Mouse (Mus musculus) monocyte, adult 2 months (primary cell): ENCODE measurements around the gene Cdh13.
"Not testable (repeated sequence)": the region's sequence is repeated elsewhere in the genome, so short reads cannot be mapped to it uniquely, and the experiment has no call there.

ENCODE experiments used
- DNase-seq, 2 experiments: peaks; one replicate each; pipeline ENCODE4 v3.0.0; 2022; ENCODE audit warnings: low spot score in 2 of 2, low read depth in 1 of 2

Cdh13 gene

DNA sequence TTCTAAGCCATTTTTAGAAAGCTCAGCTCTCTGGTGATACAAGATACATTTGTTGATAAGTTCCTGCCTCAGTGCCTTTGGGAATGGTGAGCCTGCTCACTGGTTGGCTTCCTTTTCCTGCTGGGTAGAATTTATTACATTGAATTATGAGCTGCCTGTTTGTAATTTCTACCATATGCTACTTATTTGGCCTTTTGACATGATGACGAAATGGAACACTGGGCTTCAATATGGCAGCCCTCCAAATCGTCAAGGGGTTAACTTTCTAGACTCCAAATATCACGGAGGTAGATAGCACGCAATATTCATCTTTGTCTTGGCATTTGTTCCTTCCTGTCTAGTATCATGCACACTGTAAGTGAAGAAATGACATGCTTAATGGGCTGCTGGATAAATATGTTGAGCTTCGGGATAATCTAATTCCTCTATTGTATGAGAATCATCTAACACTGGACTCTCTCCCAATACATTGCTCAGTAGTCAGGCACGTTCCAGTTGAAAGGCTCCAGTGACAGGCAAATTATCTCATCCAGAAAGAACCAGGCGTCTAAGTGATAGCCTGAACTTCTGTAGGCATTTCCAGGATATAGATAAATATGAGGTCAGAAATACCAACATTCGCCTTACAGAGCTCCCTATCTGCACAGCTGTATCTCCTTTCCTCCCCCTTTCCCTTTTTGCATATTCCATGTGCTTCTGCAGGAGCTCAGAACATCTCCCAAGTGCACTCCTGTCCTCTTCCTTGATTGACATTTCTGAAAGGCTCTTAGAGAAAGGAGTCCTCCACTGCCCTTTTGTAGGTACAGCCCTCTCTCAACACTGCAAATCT is 378.7 kb downstream of the Cdh13 start:
- no peak for DNase-seq

DNA sequence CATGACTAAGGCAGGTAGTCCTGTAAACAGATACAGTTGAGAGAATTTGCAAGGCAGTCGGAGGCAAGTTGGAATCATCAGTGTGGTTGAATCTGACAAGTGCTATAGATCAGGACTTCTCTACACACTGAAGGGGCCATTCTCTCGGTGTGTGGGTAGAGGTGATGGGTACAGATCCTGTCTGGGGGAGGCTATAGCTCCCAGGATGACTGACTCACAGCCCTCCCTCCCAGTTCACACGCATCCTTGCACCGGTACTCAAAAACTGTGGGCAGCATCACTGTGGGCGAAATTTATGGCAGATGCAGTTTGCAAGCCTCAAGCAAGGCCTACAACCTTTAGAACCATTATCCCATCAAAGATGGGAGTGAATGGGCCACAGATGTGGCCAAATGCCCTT is 381.5 kb downstream of the Cdh13 start:
- no peak for DNase-seq

DNA sequence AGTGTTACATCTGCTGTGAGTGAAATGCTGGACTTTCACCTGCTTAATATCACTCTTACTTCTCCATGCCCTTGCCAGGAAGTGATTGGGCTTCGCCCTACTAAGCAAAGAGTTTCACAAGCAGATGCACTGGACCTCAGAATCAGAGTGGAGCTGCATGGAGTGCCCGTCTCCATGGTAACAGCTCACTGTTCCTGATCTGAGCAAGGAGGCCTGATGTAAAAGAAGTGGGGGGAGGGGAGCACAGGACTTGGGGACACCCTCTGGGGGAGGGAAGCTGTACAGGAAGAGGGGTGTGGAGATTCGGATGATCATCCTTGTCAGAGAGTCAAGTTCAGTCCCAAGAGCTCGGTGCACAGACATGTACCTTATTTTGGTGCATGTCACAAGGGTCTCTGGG is 384.2 kb downstream of the Cdh13 start:
- no peak for DNase-seq

DNA sequence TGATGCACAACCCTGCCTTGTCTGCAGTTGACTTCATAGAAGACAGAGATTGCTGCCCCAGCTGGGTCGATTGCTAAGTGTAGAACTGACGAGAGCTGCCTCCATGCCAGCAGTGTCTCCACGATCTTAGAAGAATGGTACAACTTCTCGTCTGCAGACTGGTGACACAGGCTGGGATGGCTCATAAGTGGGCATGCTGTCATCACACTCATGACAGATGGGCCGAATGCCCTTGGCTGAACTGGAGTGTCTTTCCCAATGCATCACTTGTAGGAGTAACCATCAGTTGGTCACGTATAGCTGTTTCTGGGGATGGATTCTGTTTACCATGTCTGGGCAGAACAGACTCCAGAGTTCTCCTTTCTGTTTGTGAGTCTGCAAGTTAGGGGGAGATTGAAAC is 392.7 kb downstream of the Cdh13 start:
- DNase-seq: no peak

DNA sequence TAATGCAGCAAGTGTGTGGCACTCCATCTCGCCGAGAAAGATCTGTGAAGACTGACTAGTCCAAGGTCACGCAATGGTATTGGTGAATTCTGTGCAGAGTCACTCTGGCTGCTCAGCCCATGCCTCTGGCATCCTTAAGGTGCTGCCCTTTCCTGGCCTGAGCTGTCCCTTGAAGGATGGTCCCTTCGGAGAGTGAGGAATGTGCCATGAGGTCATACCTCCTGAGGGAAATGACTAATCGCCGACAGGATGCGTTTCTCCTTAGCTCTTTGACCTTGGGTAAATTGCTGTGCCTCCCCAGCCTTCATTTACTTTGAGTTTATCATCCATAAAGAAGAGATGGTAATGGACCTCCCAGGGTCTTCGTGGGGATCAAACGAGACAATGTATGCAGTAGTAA is 395.8 kb downstream of the Cdh13 start:
- no peak for DNase-seq

DNA sequence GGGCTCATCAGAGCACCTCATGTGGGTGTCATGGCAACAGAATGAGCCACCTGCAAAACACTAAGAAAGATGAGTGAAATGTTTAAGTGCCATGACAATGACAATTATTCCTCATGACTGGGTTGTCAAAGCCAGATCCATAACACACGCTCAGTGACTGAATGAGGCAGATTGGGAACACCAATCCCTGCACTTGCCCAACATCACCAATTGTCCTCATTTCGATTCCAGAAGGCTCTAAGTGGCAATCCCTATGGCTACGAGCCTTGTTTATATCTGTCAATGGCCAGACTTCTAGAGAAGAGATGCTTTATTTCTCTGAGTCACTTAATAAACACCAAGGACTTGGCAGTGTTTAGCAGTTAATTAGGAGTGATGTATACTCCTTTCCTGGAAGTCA is 399.9 kb downstream of the Cdh13 start:
- DNase-seq: no peak

DNA sequence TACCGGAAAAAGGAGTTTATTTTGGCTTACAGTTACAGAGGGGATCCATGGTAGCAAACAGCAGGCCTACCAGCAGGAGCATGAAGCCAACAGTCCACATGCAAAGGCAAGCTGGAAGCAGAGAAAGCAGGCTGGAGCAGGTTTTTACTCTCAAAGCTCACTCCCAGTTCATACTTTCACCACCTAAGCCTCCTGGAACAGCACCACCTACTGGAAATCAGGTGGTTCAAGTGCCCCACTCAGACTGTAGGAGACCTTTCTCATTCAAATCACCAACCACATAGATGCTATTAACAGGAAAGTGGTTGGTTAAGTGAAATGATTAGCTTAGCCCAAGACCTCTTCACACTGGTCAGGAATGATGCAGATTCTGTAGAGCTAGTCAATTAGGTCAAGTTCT is 402.3 kb downstream of the Cdh13 start:
- DNase-seq: no peak

DNA sequence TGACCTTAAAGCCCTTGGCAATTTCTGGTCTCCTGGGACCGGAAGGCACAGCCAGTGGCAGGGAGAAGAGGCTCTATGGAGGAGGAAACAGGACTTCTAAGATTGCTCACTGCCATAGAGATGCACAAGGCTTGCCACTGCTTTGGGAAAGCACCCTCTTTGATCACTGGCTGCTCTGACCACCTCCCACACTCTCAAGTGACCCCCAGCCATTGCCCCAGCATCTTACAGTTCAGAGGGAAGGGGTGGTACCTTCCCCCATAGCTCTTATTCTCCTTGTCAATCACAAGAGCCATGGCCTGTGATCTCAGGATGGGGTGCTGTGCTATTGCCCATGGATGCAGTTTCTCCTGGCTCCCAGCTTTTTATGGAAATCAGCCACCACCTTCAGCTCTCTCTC is 406.3 kb downstream of the Cdh13 start:
- DNase-seq: no peak

DNA sequence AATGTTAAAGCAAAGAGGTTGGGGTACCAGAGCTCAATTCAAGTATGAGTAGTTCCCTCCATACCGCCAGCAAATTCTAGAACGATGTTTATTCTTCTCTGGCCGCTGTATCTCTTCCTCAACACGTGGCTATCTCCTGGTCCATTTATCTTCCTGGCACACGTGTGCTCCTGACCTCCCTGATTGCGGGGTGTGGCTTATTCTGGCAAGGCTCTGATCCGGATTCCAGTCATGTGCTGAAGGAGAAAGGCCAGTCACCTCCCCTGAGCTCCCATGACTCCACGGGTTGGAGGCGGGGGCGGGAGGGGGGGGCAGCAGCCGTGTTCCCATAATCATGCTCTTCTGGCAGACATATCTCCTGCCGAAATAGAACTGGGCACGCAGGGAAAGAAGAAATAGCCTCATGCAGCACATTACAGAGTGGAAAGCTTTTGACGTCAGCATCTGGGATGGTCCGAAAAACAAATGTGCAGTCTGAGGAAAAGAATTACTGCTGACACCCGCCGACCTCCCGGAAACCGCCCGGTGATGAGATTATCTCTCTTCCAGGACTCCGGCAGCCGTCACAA is 417.9 kb downstream of the Cdh13 start:
- DNase-seq: no peak

DNA sequence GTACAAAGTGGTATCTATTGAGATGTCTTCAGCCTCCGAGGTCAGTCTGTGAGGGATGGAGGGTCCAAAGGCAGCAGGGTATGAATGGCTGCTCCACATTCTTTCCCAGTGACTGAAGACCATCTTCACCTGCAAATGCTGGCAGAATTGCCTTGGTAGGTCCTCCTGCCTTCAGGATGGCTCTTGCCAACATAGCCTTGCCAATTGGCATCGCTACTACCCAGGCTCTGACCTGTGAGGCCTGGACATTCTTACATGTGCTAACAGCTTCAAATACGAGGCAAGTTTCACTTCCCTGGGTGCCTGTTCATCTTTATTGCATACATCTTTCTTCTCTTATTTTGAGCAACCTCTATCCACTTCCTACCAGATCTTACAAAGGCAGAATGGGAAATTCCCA is 425.8 kb downstream of the Cdh13 start:
- DNase-seq: no peak

DNA sequence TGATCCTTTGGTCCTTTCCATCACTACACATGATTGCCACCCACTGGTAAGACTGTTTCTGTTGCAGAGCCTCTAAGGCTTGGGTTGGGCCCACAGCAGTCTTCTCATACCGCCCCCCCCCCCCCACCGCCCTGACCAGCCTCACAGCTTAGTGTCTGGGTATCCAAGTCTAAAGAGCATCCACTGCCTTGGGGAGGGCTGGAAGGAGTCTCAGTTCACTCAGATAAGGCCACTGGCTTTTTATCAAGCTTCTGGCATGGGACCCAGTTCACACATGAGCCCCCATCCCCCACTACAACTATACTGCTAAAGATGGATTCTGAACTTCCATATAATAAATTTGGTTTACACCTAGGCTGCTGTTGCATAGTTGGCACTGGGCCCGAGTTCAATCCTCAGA is 428.1 kb downstream of the Cdh13 start:
- no peak for DNase-seq

DNA sequence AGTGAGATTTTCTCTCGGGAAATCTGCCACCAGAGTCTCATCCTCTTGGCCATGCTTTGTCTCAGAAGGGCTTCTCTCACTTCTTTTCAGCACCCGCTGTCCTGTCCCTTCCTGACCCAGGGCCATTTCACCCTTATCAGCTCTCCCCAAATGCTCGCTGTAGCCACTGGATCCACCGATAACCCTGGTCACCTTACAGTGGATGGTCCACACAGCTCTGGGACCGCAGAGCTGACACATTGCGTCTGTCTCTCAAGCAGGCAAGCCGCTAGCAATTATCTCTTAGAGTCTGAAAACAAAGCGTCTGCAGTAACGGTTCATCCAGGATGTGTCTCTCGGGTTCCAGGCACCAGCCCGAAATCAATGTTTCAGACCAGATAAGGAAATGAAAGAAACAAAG is 429.6 kb downstream of the Cdh13 start:
- no peak for DNase-seq

DNA sequence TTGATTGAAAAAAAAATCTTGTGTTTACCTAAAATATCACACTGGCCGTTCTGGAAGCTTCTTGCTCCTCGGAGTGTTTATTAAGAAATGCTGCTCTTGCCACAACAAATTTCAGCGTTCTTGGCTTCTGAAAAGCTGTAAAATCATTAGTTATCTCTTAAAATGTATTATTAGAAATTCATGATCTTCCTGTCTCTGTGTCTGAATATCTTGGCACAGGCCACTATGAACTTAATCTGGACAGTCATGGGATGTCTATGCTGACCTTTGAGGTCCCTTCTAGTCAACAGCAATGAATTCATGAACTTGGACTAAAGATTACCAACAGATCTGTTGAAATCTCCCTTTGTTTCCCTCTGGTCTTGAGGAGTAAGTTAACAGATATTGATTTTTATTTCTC is 430.1 kb downstream of the Cdh13 start:
- DNase-seq: no peak

DNA sequence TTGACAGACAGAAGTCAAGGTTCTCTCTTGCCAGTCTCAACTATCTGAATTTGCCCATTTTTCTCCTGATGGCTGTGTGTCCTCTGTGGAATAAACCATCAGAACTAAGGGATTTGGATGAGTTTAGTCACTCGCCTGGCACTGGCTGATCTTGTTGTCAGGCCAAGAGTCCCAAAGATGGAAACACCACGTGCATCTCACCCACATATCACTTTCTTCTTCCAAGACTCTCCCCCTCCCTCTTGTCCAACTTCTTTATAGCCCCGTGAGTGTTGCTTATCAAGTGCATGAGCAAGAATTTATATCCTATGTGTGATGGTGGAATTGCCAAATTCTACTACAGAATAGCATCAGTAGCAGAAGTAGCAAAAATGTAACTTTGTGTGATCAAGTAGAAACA is 439.4 kb downstream of the Cdh13 start:
- no peak for DNase-seq

DNA sequence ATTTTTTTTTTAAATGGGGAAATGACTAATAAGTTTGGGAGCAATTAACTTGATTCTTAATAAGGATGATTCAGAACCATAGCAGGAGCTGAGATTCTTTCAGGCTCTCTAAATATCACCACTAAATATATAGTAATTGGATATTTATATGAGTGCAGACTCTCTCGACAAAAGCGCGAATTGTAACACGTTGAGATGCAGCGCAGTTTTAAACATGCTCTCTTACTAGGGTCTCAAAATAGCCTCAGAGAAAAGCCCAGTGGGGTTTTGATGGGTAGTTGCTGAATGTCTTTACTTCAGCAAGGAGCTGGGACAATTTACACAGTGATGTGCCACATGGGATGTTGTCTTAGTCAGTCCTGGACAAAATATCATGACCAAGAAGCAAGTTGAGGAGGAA is 442.1 kb downstream of the Cdh13 start:
- no peak for DNase-seq

DNA sequence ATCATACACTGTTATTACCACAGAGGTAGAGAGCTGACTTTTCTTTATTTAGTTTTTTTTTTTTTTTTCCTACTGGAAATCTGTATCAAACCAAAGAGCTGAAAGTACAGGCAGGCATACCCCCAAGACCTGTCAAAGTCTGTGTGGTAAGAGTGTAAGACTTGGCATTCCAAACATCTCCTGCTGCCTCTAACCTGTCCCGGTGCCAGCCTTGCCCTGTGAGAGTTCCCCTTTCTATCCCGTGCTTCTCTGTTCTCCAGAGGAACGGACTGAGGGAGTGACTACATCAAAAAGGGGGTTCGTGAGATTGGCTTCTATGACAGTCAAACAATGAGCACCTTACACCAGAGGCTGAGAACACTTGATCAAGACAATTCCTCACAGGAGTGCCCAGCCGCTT is 458.2 kb downstream of the Cdh13 start:
- DNase-seq: no peak

DNA sequence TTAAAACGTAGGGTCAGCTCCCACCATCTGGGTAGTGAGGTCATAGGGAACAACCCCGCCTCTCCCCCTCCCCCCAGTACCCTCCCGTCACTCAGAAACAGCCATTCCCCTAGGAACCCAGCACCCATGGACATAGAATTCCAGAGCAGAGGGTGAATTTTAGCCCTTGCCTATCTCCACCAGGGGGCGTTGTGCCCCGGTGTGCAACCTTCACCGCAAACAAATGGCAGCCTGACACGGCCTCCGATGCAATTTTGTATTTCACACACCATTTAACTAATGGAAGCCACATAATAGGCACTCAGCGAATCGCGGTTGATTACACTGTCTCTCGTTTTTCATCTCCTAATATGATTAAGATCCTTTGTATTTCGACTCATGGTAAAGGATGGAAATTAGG is 461.5 kb downstream of the Cdh13 start:
- no peak for DNase-seq

DNA sequence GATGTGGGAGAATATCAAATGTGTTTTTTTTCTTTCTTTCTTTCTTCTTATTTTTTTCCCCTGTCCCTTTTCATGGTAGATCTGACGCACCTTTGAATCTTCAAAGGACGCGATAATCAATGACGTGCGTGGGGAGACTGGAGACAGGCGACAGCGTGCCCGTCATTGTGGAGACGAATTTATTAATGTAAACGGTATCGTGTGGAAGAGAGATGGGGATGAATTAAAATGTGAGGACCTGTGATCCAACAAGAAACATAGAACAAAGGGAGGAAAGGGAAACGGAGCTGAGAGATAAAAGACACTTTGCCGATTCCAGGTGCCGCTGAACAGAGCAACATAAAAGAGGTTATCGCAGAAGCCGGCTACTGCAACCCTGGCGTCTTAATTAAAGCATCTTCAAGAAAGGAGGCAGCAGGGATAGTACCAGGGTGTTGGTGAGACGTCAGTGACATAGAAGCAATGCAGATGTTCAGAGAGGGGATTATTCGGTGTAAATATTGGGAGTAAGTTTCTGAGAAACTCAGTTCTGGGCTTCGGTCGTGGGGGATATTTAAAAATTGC is 464.6 kb downstream of the Cdh13 start:
- no peak for DNase-seq

DNA sequence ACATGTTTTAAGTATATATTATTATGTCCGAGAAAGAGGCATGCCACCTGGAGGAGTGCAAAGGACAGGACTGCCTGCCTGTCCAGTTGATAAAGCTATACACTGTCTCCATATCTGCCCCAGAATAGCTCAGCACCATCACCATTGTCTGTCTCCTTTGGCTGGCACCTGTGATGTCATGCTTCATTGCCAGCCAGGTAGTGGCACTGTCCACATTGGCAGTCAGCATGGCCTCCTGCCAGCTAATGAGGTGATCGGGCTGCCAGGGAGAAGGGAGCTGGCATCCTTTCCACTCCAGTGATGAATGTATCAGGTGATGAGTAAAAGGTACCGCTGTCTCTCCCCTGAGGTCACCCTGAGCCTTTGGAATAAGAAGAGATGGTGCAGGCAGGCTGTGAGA is 465.7 kb downstream of the Cdh13 start:
- no peak for DNase-seq

DNA sequence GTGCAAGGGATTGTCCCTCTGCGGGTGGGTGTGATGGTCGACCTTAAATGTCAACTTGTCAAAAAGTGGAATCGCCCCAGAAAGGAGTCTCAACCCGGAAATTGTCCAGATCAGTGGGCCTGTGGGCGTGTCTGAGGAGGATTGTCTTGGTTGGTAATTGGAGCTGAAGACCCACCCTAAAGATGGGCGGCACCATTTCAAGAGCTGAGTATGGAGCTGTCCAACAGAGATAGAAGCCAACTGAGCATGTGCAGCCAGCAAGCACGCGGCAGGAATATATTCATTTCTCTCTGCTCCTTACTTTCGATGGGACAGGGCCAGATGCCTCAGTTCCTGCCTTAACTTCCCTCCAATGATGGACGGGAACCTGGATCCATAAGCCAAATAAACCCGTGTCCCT is 466.3 kb downstream of the Cdh13 start:
- DNase-seq: no peak

DNA sequence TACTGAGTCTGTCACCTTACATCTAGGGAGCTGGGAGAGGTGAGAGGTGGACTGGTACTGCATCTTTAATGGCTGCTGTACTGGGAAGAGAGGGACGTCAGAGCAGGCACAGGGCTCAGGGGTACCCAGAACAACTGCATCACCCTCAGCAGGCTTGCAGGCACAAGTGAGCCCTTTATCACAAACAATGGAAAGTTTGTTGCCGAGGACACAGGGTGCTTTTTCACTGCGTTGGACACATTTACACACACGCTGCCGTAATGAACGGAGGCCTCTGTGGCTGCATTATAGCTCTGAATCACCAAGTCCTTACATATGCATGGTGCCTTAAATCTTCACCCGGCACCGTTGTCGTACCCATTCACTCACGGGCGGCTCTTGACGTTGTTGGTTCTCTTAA is 470.2 kb downstream of the Cdh13 start:
- DNase-seq: no peak

DNA sequence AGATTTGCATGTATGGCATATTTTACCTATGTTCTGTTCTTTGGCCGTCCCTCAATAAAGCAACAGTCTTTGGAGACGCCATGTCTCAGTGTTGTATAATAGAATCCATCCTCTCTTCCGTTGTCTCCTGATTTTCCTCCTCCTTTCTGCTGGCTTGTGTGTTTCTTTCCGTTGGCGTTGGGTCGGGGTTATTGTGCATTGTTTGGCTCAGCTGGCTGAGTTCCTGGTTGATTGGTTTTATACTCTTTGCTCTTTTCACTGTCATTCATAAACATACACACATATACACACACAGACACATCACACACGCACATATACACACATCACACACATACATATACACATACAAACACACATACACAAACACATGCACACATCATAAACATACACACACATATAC is 470.6 kb downstream of the Cdh13 start:
- no peak for DNase-seq

DNA sequence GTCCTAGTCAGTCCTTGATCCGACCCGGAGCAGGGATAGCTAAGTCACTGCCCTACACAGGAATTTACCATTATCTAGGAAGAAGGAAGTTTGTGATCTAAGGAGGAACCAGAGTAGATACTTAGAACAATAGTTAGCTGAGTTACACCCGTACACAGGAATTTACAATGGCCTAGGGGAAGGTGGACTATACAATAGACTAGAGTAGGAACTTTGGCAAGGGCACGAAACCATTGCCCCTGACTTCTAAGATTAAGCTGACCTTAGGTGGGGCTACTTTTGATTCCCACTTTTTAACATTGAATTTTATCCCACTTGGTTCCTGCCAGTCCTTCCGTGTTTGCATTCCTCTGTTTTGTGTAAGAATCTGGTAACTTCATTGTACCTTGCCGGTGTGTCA is 494.0 kb downstream of the Cdh13 start:
- not testable (repeated sequence) for DNase-seq
